Mouse (Mus musculus) 416B (cell line): ENCODE measurements at regions not wholly inside any gene's neighbourhood (a gene's known extent, or its start where the extent isn't known, plus 50 kb on each side); places are given as distances from the start of the nearest gene placed in this dataset.
A peak's percentile ranks its signal among the peaks of the same experiment; 100 is the strongest.
"Not testable (repeated sequence)": the region's sequence is repeated elsewhere in the genome, so short reads cannot be mapped to it uniquely, and the experiment has no call there.

Source experiments
- DNase-seq: peaks from one replicate; pipeline ENCODE4 v3.0.0; 2011; ENCODE audit warnings: low read depth

- DNase-seq = no peak
These were observed 55.4 kb upstream of the Bnc1 start for GRCm38 (mm10) chr7:82047456-82047855.

GRCm38 (mm10) chr7:82053411-82053810, 61.3 kb upstream of the Bnc1 start:
- DNase-seq = no peak

- no peak for DNase-seq
These were observed 64.6 kb upstream of the Bnc1 start for GRCm38 (mm10) chr7:82056551-82057230.

- DNase-seq = no peak
These were observed 71.3 kb upstream of the Bnc1 start for GRCm38 (mm10) chr7:82063407-82063806.

GRCm38 (mm10) chr7:82069629-82070450, 77.7 kb upstream of the Bnc1 start:
- DNase-seq = no peak

GRCm38 (mm10) chr7:82070946-82071727, 79.0 kb upstream of the Bnc1 start:
- no peak for DNase-seq

GRCm38 (mm10) chr7:82075359-82075758, 83.3 kb upstream of the Bnc1 start:
- no peak for DNase-seq

- no peak for DNase-seq
These were observed 89.8 kb upstream of the Bnc1 start for GRCm38 (mm10) chr7:82081851-82082250.

- no peak for DNase-seq
These were observed 90.8 kb upstream of the Sh3gl3 start for GRCm38 (mm10) chr7:82082883-82083282.

- DNase-seq = no peak
These were observed 89.2 kb upstream of the Sh3gl3 start for GRCm38 (mm10) chr7:82084473-82084872.

GRCm38 (mm10) chr7:82085205-82085604, 88.4 kb upstream of the Sh3gl3 start:
- no peak for DNase-seq

- no peak for DNase-seq
These were observed 75.5 kb upstream of the Sh3gl3 start for GRCm38 (mm10) chr7:82098136-82098535.

- no peak for DNase-seq
These were observed 72.3 kb upstream of the Sh3gl3 start for GRCm38 (mm10) chr7:82101314-82101713.

GRCm38 (mm10) chr7:82105631-82106030, 68.0 kb upstream of the Sh3gl3 start:
- no peak for DNase-seq

- not testable (repeated sequence) for DNase-seq
These were observed 64.5 kb upstream of the Sh3gl3 start for GRCm38 (mm10) chr7:82109141-82109540.

- no peak for DNase-seq
These were observed 64.1 kb upstream of the Sh3gl3 start for GRCm38 (mm10) chr7:82109550-82109949.

- no peak for DNase-seq
These were observed 63.7 kb upstream of the Sh3gl3 start for GRCm38 (mm10) chr7:82109977-82110376.

- DNase-seq = no peak
These were observed 61.6 kb upstream of the Sh3gl3 start for GRCm38 (mm10) chr7:82112046-82112445.

GRCm38 (mm10) chr7:82115646-82116045, 58.0 kb upstream of the Sh3gl3 start:
- no peak for DNase-seq

- DNase-seq = peak; percentile 80
These were observed 54.4 kb upstream of the Sh3gl3 start for GRCm38 (mm10) chr7:82119266-82119665.

- DNase-seq = no peak
These were observed 53.8 kb upstream of the Sh3gl3 start for GRCm38 (mm10) chr7:82119866-82120265.

- peak; percentile 67 for DNase-seq
These were observed 51.9 kb upstream of the Sh3gl3 start for GRCm38 (mm10) chr7:82121746-82122145.
